Mouse (Mus musculus): Measurements from ENCODE around the gene Gm44511. TPM values are rescaled to one million over a fixed set of nuclear protein-coding genes. Genes with fewer than 3 reads are reported as not detected.

Gm44511 gene
- polyA plus RNA-seq, 1 experiment from 2014 or later, result not detected

DNA sequence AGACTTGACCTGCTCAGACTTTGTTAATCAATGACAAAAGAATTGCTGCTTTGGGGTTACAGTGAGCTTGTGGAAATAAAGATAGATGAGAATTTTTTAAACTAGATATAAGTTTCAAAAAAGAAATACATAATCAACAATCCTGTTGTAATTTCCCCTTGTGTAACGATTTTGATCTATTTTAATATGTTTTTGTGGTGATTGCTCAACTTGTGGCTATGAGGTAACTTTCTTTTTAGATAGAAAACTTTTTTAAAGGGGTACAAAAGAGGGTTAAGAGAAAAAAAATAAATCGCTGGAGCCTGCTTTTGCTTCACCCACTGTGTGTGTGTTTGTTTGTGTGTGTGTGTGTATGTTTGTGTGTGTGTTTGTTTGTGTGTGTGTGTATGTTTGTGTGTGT lies 25.0 kb upstream of the Gm44511 start:
- no peak overlapping the region for H3K4me2 ChIP-seq (ENCODE audit: low read length)
- H3K27me3 ChIP-seq (ENCODE audit: control insufficient read depth, insufficient read depth, low read depth, low read length), result no peaks in the 10 kb centered on the region
- no peaks in the 10 kb centered on the region for H3K4me1 ChIP-seq (ENCODE audit: control insufficient read depth, insufficient read depth, low read length)
- H3K4me3 ChIP-seq (ENCODE audit: low read depth, low read length), result no peak overlapping the region
- H3K9me3 ChIP-seq (replicated peaks; ENCODE audit: control insufficient read depth, low read length, poor library complexity, severe bottlenecking), result no peaks in the 10 kb centered on the region
- no peaks in the 10 kb centered on the region for H3K36me3 ChIP-seq (ENCODE audit: control insufficient read depth, insufficient read depth, low read length)
- 87% methylated on average over 2 of the region's 2 CpGs for WGBS
- no peak for ATAC-seq
- H3K27ac ChIP-seq (ENCODE audit: low read length), result no peak overlapping the region
- H3K9ac ChIP-seq (ENCODE audit: low read depth, low read length), result no peak overlapping the region

DNA sequence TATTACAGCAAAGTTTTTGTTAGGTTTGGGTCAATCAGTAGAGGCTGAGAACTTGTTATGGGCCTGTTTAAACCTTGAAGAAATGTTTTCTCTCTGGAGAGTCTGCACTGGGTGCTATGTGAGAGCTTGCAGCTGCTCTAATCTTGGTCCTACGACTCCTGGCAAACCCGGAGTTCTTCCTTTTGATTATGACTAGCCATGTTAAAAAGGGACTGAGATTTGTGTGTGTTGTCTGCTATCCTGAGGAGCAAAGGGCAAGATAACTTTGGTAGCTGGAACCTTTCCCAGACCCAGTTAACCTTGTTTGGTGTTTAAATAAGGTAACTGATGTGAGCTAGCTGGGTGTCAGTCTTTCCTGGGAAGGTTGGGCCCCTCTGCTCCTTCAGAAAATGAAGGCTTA lies 24.6 kb upstream of the Gm44511 start:
- Histone ChIP-seq H3K4me2 (ENCODE audit: low read length) (no peak overlapping the region), H3K4me1 (ENCODE audit: control insufficient read depth, insufficient read depth, low read length) (no peaks in the 10 kb centered on the region), H3K27me3 (ENCODE audit: control insufficient read depth, insufficient read depth, low read depth, low read length) (no peaks in the 10 kb centered on the region), H3K27ac (ENCODE audit: low read length) (no peak overlapping the region), H3K9ac (ENCODE audit: low read depth, low read length) (no peak overlapping the region), H3K4me3 (ENCODE audit: low read depth, low read length) (no peak overlapping the region), H3K36me3 (ENCODE audit: control insufficient read depth, insufficient read depth, low read length) (no peaks in the 10 kb centered on the region), H3K9me3 (replicated peaks; ENCODE audit: control insufficient read depth, low read length, poor library complexity, severe bottlenecking) (no peaks in the 10 kb centered on the region)
- WGBS, result 83% methylated on average over 2 of the region's 2 CpGs
- ATAC-seq, result no peak

DNA sequence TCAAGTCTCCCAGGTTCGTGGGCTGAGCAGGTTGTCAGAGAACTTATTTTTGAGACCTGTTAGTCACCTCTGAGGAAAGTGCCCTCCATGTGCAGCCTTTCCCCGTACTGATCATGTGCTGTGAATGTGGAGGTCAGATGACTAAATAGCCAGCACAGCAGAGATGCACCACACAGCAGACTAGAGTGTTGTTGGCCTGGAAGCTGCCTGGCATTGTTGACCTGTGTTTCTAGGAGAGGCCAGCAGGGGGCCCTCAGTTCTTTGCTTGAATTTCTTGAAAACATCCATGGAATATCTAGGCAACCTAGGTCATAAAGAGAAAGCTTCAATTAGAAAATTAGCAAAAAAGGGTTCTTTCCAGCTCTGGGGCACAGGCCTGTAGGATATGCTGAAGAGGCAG lies 23.8 kb upstream of the Gm44511 start:
- no peak for ATAC-seq

DNA sequence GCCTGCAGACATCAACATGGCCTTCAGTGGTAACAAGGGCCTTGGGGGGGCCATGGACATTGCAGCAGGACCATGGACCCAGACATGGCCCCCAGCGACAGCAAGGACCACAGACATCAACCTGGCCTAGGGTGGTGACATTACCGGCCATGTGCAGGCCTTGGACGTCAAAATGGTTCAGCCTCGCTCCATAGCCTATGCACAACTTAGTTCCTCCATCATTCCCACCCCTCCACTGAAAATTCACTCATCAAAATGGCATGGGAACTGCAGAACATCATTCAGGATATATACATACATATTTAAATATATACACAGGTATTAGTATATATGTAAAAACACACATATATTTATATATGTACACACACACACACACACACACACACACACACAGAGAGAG lies 21.3 kb upstream of the Gm44511 start:
- 94% methylated on average over 4 of the region's 4 CpGs for WGBS
- Histone ChIP-seq H3K4me2 (ENCODE audit: low read length) (no peak overlapping the region), H3K27me3 (ENCODE audit: control insufficient read depth, insufficient read depth, low read depth, low read length) (no peaks in the 10 kb centered on the region), H3K4me1 (ENCODE audit: control insufficient read depth, insufficient read depth, low read length) (peaks cover 9% of the 10 kb centered on the region), H3K36me3 (ENCODE audit: control insufficient read depth, insufficient read depth, low read length) (no peaks in the 10 kb centered on the region), H3K4me3 (ENCODE audit: low read depth, low read length) (no peak overlapping the region), H3K27ac (ENCODE audit: low read length) (no peak overlapping the region), H3K9ac (ENCODE audit: low read depth, low read length) (no peak overlapping the region), H3K9me3 (replicated peaks; ENCODE audit: control insufficient read depth, low read length, poor library complexity, severe bottlenecking) (no peaks in the 10 kb centered on the region)
- ATAC-seq, result no peak

More for the DNA sequence above, 23.8 kb upstream of the Gm44511 start:
- Histone ChIP-seq H3K4me1 (ENCODE audit: control insufficient read depth, insufficient read depth, low read length) (no peaks in the 10 kb centered on the region), H3K36me3 (ENCODE audit: control insufficient read depth, insufficient read depth, low read length) (no peaks in the 10 kb centered on the region), H3K27me3 (ENCODE audit: control insufficient read depth, insufficient read depth, low read depth, low read length) (no peaks in the 10 kb centered on the region), H3K4me2 (ENCODE audit: low read length) (no peak overlapping the region), H3K9me3 (replicated peaks; ENCODE audit: control insufficient read depth, low read length, poor library complexity, severe bottlenecking) (no peaks in the 10 kb centered on the region), H3K27ac (ENCODE audit: low read length) (no peak overlapping the region), H3K4me3 (ENCODE audit: low read depth, low read length) (no peak overlapping the region), H3K9ac (ENCODE audit: low read depth, low read length) (no peak overlapping the region)
- 47% methylated on average over 2 of the region's 2 CpGs for WGBS

DNA sequence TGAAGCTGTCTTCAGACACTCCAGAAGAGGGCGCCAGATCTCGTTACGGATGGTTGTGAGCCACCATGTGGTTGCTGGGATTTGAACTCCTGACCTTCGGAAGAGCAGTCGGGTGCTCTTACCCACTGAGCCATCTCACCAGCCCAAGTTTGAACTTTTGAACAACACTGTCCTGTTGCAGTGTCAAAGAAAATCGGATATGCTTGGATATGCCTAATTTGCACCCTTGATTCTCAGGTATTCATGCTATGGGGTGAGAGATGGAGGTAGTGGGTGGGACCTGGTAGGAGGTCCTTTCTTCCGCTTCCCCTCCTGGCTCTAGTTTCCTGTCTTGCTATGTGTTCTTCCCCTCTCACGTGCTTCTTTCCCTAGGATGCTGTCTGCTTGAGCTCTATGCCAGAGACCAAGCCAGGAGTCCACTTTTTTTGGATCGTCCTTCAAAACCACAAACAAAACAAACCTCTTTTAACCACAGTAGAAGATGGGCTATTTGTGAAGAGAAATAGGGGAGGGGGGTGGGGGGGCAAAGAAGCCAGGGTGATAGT lies 20.0 kb upstream of the Gm44511 start:
- no peaks in the 10 kb centered on the region for H3K36me3 ChIP-seq (ENCODE audit: control insufficient read depth, insufficient read depth, low read length)
- no peak for ATAC-seq
- no peaks in the 10 kb centered on the region for H3K9me3 ChIP-seq (replicated peaks; ENCODE audit: control insufficient read depth, low read length, poor library complexity, severe bottlenecking)
- H3K27me3 ChIP-seq (ENCODE audit: control insufficient read depth, insufficient read depth, low read depth, low read length), result no peaks in the 10 kb centered on the region
- H3K4me2 ChIP-seq (ENCODE audit: low read length), result no peak overlapping the region
- peaks cover 16% of the 10 kb centered on the region for H3K4me1 ChIP-seq (ENCODE audit: control insufficient read depth, insufficient read depth, low read length)
- H3K9ac ChIP-seq (ENCODE audit: low read depth, low read length), result no peak overlapping the region
- WGBS, result 73% methylated on average over 6 of the region's 9 CpGs
- no peak overlapping the region for H3K4me3 ChIP-seq (ENCODE audit: low read depth, low read length)
- no peak overlapping the region for H3K27ac ChIP-seq (ENCODE audit: low read length)

DNA sequence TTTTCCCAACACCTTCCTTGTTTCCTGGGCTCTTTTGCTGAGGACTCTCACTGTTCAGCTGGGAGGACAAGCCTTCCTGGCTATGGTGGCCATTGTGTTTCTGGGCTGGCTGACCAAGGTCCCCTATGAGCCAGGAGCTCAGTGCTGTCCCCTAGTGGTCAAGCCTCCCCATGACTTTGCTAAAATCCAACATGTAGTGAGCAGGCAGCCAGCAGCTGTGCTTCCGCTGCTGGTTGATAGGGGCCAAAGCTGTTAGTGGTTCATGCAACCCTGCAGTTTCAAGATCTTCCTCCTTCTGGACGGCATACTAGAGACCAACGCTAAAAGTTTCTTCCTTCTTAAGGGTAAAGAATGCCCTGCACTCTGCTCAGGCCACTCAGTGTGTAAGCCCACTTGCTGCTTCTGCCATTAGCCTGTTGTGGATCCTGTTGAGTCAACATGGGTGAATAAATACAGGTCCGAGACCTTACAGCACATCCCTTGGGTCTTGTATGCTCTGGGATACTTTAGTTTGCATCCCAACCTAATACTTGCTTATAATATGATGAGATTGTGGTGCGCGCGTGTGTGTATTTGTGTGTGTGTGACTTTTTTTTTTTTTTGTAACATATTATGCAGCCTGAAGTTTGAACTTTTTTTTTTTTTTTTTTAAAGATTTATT lies 19.3 kb upstream of the Gm44511 start:
- Histone ChIP-seq H3K9ac (ENCODE audit: low read depth, low read length) (no peak overlapping the region), H3K4me2 (ENCODE audit: low read length) (0 out of 2 replicates have a peak overlapping the region, but pooled peaks have one; percentile 7), H3K36me3 (ENCODE audit: control insufficient read depth, insufficient read depth, low read length) (no peaks in the 10 kb centered on the region), H3K4me3 (ENCODE audit: low read depth, low read length) (no peak overlapping the region), H3K27ac (ENCODE audit: low read length) (no peak overlapping the region), H3K9me3 (replicated peaks; ENCODE audit: control insufficient read depth, low read length, poor library complexity, severe bottlenecking) (no peaks in the 10 kb centered on the region), H3K4me1 (ENCODE audit: control insufficient read depth, insufficient read depth, low read length) (peaks cover 16% of the 10 kb centered on the region), H3K27me3 (ENCODE audit: control insufficient read depth, insufficient read depth, low read depth, low read length) (no peaks in the 10 kb centered on the region)
- ATAC-seq, result no peak
- WGBS, result 24% methylated on average over 7 of the region's 7 CpGs

DNA sequence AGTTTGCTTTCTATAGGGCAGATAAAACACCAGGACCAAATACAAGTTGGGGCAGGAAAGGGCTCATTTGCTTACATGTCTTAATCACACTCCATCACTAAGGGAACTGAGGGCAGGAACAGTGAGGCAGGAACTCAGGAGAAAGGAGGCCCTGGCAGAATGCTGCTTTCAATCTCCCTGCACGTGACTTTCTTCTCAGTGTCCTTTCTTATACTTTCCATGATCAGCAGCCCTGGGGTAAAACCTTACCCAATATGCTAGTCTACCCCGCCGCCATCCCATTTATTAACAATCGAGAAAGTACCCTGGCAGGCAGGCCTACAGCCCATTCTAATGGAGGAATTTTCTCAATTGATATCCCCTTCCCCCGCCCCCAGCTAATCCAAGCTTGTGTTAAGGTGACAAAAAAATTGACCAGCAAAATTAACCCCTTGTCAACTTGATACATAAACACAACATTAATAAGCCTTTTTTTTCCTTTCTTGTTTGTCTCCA lies 18.5 kb upstream of the Gm44511 start:
- WGBS, result 73% methylated on average over 5 of the region's 5 CpGs
- Histone ChIP-seq H3K4me1 (ENCODE audit: control insufficient read depth, insufficient read depth, low read length) (peaks cover 21% of the 10 kb centered on the region), H3K27ac (ENCODE audit: low read length) (peak overlapping the region; percentile 23; the same call in 1 of the 2 replicates), H3K9ac (ENCODE audit: low read depth, low read length) (peak overlapping the region; percentile 76; the same call in 1 of the 2 replicates), H3K4me3 (ENCODE audit: low read depth, low read length) (no peak overlapping the region), H3K9me3 (replicated peaks; ENCODE audit: control insufficient read depth, low read length, poor library complexity, severe bottlenecking) (no peaks in the 10 kb centered on the region), H3K4me2 (ENCODE audit: low read length) (peak overlapping the region; percentile 69), H3K36me3 (ENCODE audit: control insufficient read depth, insufficient read depth, low read length) (no peaks in the 10 kb centered on the region), H3K27me3 (ENCODE audit: control insufficient read depth, insufficient read depth, low read depth, low read length) (no peaks in the 10 kb centered on the region)
- no peak for ATAC-seq

DNA sequence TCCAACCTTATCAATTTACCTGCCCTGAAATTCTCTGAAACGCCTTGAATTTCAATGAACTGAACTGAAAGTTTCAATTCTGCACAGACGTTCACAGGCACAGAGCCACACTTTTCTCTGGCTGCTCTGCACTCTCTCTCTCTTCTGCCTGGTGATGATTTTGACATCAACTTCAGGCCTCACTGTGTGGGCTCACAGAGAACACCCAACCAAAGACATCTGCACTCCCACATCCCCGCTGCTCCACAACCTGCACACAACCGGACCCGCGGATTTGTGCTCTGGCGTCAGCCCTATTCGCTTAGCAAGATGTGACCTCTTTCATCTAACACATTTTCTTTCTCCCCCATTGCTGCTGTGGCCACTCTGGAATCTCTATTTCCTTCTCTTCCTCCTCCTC lies 18.0 kb upstream of the Gm44511 start:
- Histone ChIP-seq H3K4me3 (ENCODE audit: low read depth, low read length) (peak overlapping the region; percentile 89), H3K9me3 (replicated peaks; ENCODE audit: control insufficient read depth, low read length, poor library complexity, severe bottlenecking) (no peaks in the 10 kb centered on the region), H3K27ac (ENCODE audit: low read length) (peak overlapping the region; percentile 23; the same call in 1 of the 2 replicates), H3K4me2 (ENCODE audit: low read length) (peak overlapping the region; percentile 69), H3K36me3 (ENCODE audit: control insufficient read depth, insufficient read depth, low read length) (no peaks in the 10 kb centered on the region), H3K27me3 (ENCODE audit: control insufficient read depth, insufficient read depth, low read depth, low read length) (no peaks in the 10 kb centered on the region), H3K4me1 (ENCODE audit: control insufficient read depth, insufficient read depth, low read length) (peaks cover 21% of the 10 kb centered on the region), H3K9ac (ENCODE audit: low read depth, low read length) (peak overlapping the region; percentile 76; the same call in 1 of the 2 replicates)
- WGBS, result 26% methylated on average over 8 of the region's 8 CpGs
- ATAC-seq, result no peak

DNA sequence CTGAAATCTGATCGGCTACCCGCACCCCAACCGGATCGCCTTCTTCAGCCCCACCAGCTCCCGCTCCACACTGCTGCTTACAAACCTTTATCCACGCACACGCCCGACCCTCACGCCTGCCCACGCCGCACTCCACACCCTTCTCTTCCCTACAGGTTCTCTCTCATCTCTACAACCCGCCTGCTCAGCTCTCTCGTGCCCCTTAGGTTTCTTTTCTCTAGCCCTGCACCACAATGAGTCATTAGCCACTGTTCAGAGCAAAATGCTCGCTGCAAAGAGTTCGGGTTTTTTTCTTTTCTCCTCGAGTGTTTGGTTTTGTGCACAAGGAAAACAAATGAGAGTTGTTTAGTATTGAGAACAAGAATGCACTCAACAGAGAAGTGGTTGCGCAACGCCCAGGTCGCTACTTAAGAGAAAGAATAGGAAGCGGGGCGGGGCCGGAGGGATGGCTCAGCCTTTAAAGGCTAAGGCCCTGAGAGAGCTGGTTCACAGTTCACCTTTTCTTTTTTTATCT lies 17.4 kb upstream of the Gm44511 start:
- H3K4me1 ChIP-seq (ENCODE audit: control insufficient read depth, insufficient read depth, low read length), result peaks cover 21% of the 10 kb centered on the region
- peak overlapping the region; percentile 87 for H3K27ac ChIP-seq (ENCODE audit: low read length)
- H3K36me3 ChIP-seq (ENCODE audit: control insufficient read depth, insufficient read depth, low read length), result no peaks in the 10 kb centered on the region
- no peaks in the 10 kb centered on the region for H3K27me3 ChIP-seq (ENCODE audit: control insufficient read depth, insufficient read depth, low read depth, low read length)
- peak; percentile 61 for ATAC-seq
- WGBS, result under 1% methylated on average over 22 of the region's 22 CpGs
- peak overlapping the region; percentile 76 for H3K9ac ChIP-seq (ENCODE audit: low read depth, low read length)
- peak overlapping the region; percentile 69 for H3K4me2 ChIP-seq (ENCODE audit: low read length)
- H3K4me3 ChIP-seq (ENCODE audit: low read depth, low read length), result peak overlapping the region; percentile 89
- H3K9me3 ChIP-seq (replicated peaks; ENCODE audit: control insufficient read depth, low read length, poor library complexity, severe bottlenecking), result no peaks in the 10 kb centered on the region

Measured in midbrain, embryonic 16.5 days (tissue).